Mouse (Mus musculus) brain, embryonic 14.5 days (tissue): ENCODE data around the gene Anapc7.

Experiments used
- CTCF ChIP-seq: fragments of 200-500 bp; IDR thresholded peaks from 2 replicates; pipeline ENCODE4 v1.5.1; 2012; ENCODE audit warnings: inconsistent platforms, mild to moderate bottlenecking, moderate library complexity, borderline replicate concordance; ENCODE audit not compliant: insufficient read depth, insufficient read length; ENCODE audit errors: extremely low read depth
- POLR2A ChIP-seq: fragments of 200-500 bp; IDR thresholded peaks from 2 replicates; pipeline ENCODE4 v1.6.1; 2012; ENCODE audit warnings: mild to moderate bottlenecking, inconsistent platforms, borderline replicate concordance; ENCODE audit not compliant: poor library complexity, insufficient read depth, insufficient read length, severe bottlenecking; ENCODE audit errors: extremely low read depth

DNA sequence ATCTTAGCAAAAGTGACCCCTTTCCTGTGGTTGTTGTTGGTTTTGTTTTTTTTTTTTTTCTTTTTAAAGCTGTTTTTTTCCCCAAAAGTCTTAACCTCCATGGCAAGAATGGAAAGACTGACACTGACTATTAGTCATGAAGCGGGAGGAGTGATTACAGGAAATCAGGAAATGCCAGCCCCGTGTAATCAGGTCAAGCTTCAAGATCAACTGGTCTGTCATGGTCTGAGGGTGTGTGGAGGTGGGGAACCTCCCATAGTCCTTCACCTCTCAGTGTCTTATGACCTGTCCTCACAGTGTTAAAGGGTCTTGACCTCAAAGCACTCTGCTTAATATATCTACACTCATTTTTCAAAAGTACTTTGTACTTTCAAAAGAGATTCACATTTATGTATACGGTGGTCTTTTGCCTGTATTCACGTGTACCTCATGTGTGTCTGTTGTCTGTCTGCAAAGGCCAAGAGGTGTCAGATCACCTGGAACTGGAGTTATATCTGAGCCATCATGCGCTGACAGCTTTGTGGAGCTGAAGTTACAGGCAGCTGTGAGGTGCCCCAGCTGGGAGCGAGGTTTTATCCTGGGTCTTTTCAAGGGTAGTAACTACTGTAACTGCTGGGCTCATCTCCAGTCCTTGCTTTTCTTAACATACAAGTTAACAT, 61.4 kb downstream of the Anapc7 start:
- no peak for TF ChIP-seq POLR2A
- no peak for TF ChIP-seq CTCF
